ENCODE assay signal across 22 mouse cellular contexts in the genomic region with DNA sequence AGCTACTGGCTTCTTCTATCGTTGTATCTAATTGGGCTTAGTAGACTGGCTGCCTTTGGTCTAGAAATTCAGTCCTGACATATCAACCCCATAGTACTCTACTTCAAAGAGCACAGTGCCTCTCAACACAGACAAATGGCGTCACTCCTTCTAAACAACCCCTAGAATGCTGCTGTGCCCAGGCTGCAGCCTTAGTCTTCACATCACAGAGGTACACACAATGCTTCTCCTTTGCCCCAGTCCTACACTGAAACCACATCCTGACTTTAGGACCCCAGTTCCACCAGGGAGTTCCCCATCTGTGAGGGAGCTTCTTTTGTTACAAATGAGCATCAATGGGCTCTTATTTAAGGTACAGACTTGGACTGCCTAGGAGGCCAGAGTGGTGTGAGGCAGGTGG.
DNase-seq lines count a peak whose midpoint lies in the region; ATAC-seq and TF ChIP-seq lines count a peak whose summit lies in the region.
"Had no signal": no experiment of that assay in that cellular context is flagged by ENCODE, and none has a peak within 500 bp of the region (broad histone marks: within the 10 kb centered on the region; RNA-seq: fewer than 3 reads in every experiment).

No protein-coding gene starts in this region.

- no peak for ATAC-seq in midbrain, embryonic 11.5 days (ENCODE audit: low FRiP score)
- ATAC-seq: forebrain, postnatal 0 days; midbrain, embryonic 16.5 days had no signal

- intact Hi-C loops in left cerebral cortex, adult 2 months (cut with DNase I) = no loop called here

- H3K4me1 ChIP-seq in midbrain, embryonic 11.5 days (ENCODE audit: control insufficient read depth, insufficient read depth, low read length) = peaks cover 26% of the 10 kb centered on the region

- DNase-seq in CD4-positive helper T cell, adult 2 months (ENCODE audit: low read depth, low spot score) = peak; percentile 48
- DNase-seq in CD4-positive, CD25-positive, alpha-beta regulatory T cell, adult 2 months (ENCODE audit: low read depth, low spot score) = peak; percentile 34
- peak; percentile 60 for DNase-seq in naive thymus-derived CD4-positive, alpha-beta T cell, adult 2 months (ENCODE audit: low read depth)
- peak; percentile 36 for DNase-seq in thymus, postnatal 14 days
- DNase-seq in left cerebral cortex, adult 2 months (ENCODE audit: extremely low spot score in 1 of 2, low spot score in 2 of 2) = no peak
- no peak for DNase-seq in gastrocnemius, adult 8-10 months (ENCODE audit: low spot score in 2 of 2)
- no peak for DNase-seq in midbrain, embryonic 11.5 days (ENCODE audit: low spot score, missing footprints)
- DNase-seq: adrenal gland, adult 2 months; cerebellum, adult 18-20 months; cerebellum, postnatal 36 days; forebrain, postnatal 0 days; gastrocnemius, postnatal 25 days; kidney, adult 2 months; left cerebral cortex, postnatal 4 days; lung, embryonic 14.5 days; lung, postnatal 4 days had no signal

- H3K9ac ChIP-seq in midbrain, embryonic 11.5 days (ENCODE audit: low read length) = no peak overlapping the region
- H3K9ac ChIP-seq: forebrain, postnatal 0 days; hindbrain, embryonic 12.5 days; limb, embryonic 15.5 days; liver, embryonic 14.5 days; lung, embryonic 14.5 days; neural tube, embryonic 15.5 days had no signal

- WGBS in midbrain, embryonic 11.5 days = 90% methylated on average over 2 of the region's 2 CpGs

- no peak for TF ChIP-seq CTCF in left cerebral cortex, adult 2 months (IDR thresholded peaks at IDR 0.05)

- H3K4me2 ChIP-seq in midbrain, embryonic 11.5 days = no peak overlapping the region
- H3K4me2 ChIP-seq: hindbrain, embryonic 12.5 days; limb, embryonic 15.5 days; lung, embryonic 14.5 days; neural tube, embryonic 15.5 days had no signal

- no peaks in the 10 kb centered on the region for H3K36me3 ChIP-seq in midbrain, embryonic 11.5 days (ENCODE audit: control insufficient read depth, insufficient read depth, low read length)
- H3K36me3 ChIP-seq: hindbrain, embryonic 12.5 days; limb, embryonic 15.5 days; neural tube, embryonic 15.5 days had no signal

- no peak overlapping the region for H3K4me3 ChIP-seq in left cerebral cortex, adult 2 months
- H3K4me3 ChIP-seq in midbrain, embryonic 11.5 days (ENCODE audit: low read depth, low read length) = no peak overlapping the region
- H3K4me3 ChIP-seq: hindbrain, embryonic 12.5 days; limb, embryonic 15.5 days; neural tube, embryonic 15.5 days had no signal

- no peak overlapping the region for H3K27ac ChIP-seq in left cerebral cortex, adult 2 months
- no peak overlapping the region for H3K27ac ChIP-seq in midbrain, embryonic 11.5 days (ENCODE audit: low read depth, low read length)
- H3K27ac ChIP-seq: hindbrain, embryonic 12.5 days; kidney, postnatal 0 days; limb, embryonic 15.5 days; liver, embryonic 14.5 days; neural tube, embryonic 15.5 days had no signal

- no peaks in the 10 kb centered on the region for H3K9me3 ChIP-seq in midbrain, embryonic 11.5 days (ENCODE audit: control insufficient read depth, low read length)
- H3K9me3 ChIP-seq: limb, embryonic 15.5 days; neural tube, embryonic 15.5 days had no signal

- peaks cover 42% of the 10 kb centered on the region for H3K27me3 ChIP-seq in midbrain, embryonic 11.5 days (ENCODE audit: control insufficient read depth, insufficient read depth, low read length)
- H3K27me3 ChIP-seq: neural tube, embryonic 15.5 days had no signal

Comparison
In these comparisons a context has a peak if more than half of its experiments do, and no peak if none do; other contexts are left out.
1. DNase-seq: peak in CD4-positive helper T cell, adult 2 months (single experiment), CD4-positive, CD25-positive, alpha-beta regulatory T cell, adult 2 months (single experiment), naive thymus-derived CD4-positive, alpha-beta T cell, adult 2 months (single experiment) and thymus, postnatal 14 days (single experiment); none in left cerebral cortex, adult 2 months (0 of 2), gastrocnemius, adult 8-10 months (0 of 2) and midbrain, embryonic 11.5 days (single experiment).